8 mouse cellular contexts compared by ENCODE assay signal in the genomic region with DNA sequence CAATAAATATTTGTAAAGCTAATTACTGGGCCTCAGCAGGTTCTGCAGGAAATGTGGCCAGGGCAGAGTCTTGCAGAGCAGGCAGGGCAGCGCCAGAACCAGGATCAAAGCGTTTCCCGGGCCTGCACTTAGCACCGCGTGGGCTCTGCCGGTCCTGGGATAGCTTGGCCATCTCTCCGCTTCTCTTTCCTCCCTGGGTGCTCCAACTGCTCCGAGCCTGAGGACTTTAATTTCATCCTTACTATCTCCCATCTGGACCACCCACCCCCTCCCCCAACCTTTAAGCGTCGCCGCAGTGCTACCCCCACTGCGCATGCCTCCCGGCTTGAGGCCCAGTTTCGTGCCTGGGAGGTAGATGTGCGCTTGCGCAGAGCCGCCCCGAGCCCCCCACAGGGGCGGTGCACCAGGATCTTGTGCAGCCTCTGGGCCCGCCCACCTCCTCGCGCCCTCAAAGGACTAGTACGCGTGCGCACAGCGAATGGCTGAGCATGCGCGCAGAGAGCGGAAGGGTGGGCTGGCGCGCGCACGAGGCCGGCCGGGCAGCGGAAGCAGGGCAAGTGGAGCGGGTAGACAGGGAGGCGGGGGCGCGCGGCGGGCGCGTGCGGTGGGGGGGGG. TPM values are rescaled to one million over a fixed set of nuclear protein-coding genes. Genes with fewer than 3 reads are reported as not detected.
DNase-seq lines count a peak whose midpoint lies in the region; ATAC-seq lines count a peak whose summit lies in the region.

Gene Smarca4 (plus strand): TSS at position 553 of the 615 bp plus-strand sequence.

- peak within 1 kb of the TSS; percentile 78 for H3K4me2 ChIP-seq in heart, embryonic 13.5 days
- H3K4me2 ChIP-seq in liver, embryonic 12.5 days = peak within 1 kb of the TSS; percentile 84
- H3K4me2 ChIP-seq in stomach, embryonic 15.5 days = peak within 1 kb of the TSS; percentile 56

- H3K4me1 ChIP-seq in brown adipose tissue, adult 24 weeks (ENCODE audit: control insufficient read depth, insufficient read depth, insufficient read length, low read length) = peaks cover 8% of the 10 kb centered on the region; the same call in 1 of the 2 replicates
- peaks cover 26% of the 10 kb centered on the region for H3K4me1 ChIP-seq in heart, embryonic 13.5 days
- peaks cover 51% of the 10 kb centered on the region for H3K4me1 ChIP-seq in liver, embryonic 12.5 days
- peaks cover 6% of the 10 kb centered on the region; the same call in 1 of the 2 replicates for H3K4me1 ChIP-seq in stomach, embryonic 15.5 days

- peaks cover 8% of the 10 kb centered on the region; the same call in 1 of the 2 replicates for H3K36me3 ChIP-seq in heart, embryonic 13.5 days
- peaks cover 16% of the 10 kb centered on the region for H3K36me3 ChIP-seq in liver, embryonic 12.5 days
- no peaks in the 10 kb centered on the region for H3K36me3 ChIP-seq in stomach, embryonic 15.5 days

- H3K27me3 ChIP-seq in heart, embryonic 13.5 days (replicated peaks) = no peaks in the 10 kb centered on the region
- H3K27me3 ChIP-seq in liver, embryonic 12.5 days (replicated peaks) = no peaks in the 10 kb centered on the region
- no peaks in the 10 kb centered on the region for H3K27me3 ChIP-seq in stomach, embryonic 15.5 days (replicated peaks)

- WGBS in heart, embryonic 13.5 days = under 1% methylated on average over 44 of the region's 45 CpGs
- 1% methylated on average over 44 of the region's 45 CpGs for WGBS in liver, embryonic 12.5 days (ENCODE audit: insufficient replicate concordance)
- WGBS in stomach, embryonic 15.5 days = 2% methylated on average over 45 of the region's 45 CpGs

- no peaks in the 10 kb centered on the region for H3K9me3 ChIP-seq in heart, embryonic 13.5 days
- no peaks in the 10 kb centered on the region for H3K9me3 ChIP-seq in liver, embryonic 12.5 days (replicated peaks)
- no peaks in the 10 kb centered on the region for H3K9me3 ChIP-seq in stomach, embryonic 15.5 days

- DNase-seq in CD4-positive, CD25-positive, alpha-beta regulatory T cell, adult 2 months (ENCODE audit: low read depth, low spot score) = peak; percentile 100
- peak; percentile 55 for DNase-seq in fat pad, adult 2 months (ENCODE audit: extremely low read depth, low read depth, low spot score)
- peak; percentile 100 for DNase-seq in kidney, postnatal 10 days
- DNase-seq in natural killer cell, adult 2 months (ENCODE audit: low spot score in 2 of 2) = peak; percentile 99

- peak within 1 kb of the TSS; percentile 94 for H3K27ac ChIP-seq in brown adipose tissue, adult 24 weeks (replicated peaks; ENCODE audit: low read depth, low read length)
- H3K27ac ChIP-seq in heart, embryonic 13.5 days (replicated peaks) = peak within 1 kb of the TSS; percentile 94
- peak within 1 kb of the TSS; percentile 93 for H3K27ac ChIP-seq in liver, embryonic 12.5 days
- H3K27ac ChIP-seq in stomach, embryonic 15.5 days = peak within 1 kb of the TSS; percentile 97

- H3K4me3 ChIP-seq in brown adipose tissue, adult 24 weeks (ENCODE audit: insufficient read depth, low read depth, low read length) = peak within 1 kb of the TSS; percentile 96
- peak within 1 kb of the TSS; percentile 74 for H3K4me3 ChIP-seq in heart, embryonic 13.5 days
- peak within 1 kb of the TSS; percentile 91 for H3K4me3 ChIP-seq in liver, embryonic 12.5 days
- peak within 1 kb of the TSS; percentile 74 for H3K4me3 ChIP-seq in stomach, embryonic 15.5 days (replicated peaks)

- peak; percentile 94 for ATAC-seq in heart, embryonic 13.5 days (ENCODE audit: extremely low read depth, insufficient number of reproducible peaks, low FRiP score, low TSS enrichment)
- peak; percentile 92 for ATAC-seq in liver, embryonic 12.5 days
- peak; percentile 93 for ATAC-seq in stomach, embryonic 15.5 days (ENCODE audit: insufficient read depth, low FRiP score, low read depth)

- peak within 1 kb of the TSS; percentile 93 for H3K9ac ChIP-seq in heart, embryonic 13.5 days
- H3K9ac ChIP-seq in liver, embryonic 12.5 days = peak within 1 kb of the TSS; percentile 91
- peak within 1 kb of the TSS; percentile 72 for H3K9ac ChIP-seq in stomach, embryonic 15.5 days

RNA-seq across cellular contexts. Expression of gene Smarca4, which starts in this region (rescaled TPM):
- polyA plus RNA-seq in brown adipose tissue, adult 24 weeks (2012; ENCODE audit: insufficient read depth, insufficient read length, missing spikeins) = 24.3 and 26.2 TPM in 2 replicates
- 56.1 and 57.9 TPM in 2 replicates for polyA plus RNA-seq in heart, embryonic 13.5 days (2015; fragmentation: Nextera tagmentation; extraction: Ambion mirVana)
- 47.0 and 47.2 TPM in 2 replicates for polyA plus RNA-seq in liver, embryonic 12.5 days (2016; fragmentation: Nextera tagmentation; extraction: Ambion mirVana)
- polyA plus RNA-seq in stomach, embryonic 15.5 days (2015; fragmentation: Nextera tagmentation; extraction: Ambion mirVana) = 68.7 and 74.3 TPM in 2 replicates

Comparison
In these comparisons a context has a peak if more than half of its experiments do, and no peak if none do; other contexts are left out.
1. Peak in every context shown above with its lines: DNase-seq, ATAC-seq, H3K4me3 ChIP-seq and H3K27ac ChIP-seq.